Mouse (Mus musculus): ENCODE measurements at regions not wholly inside any gene's neighbourhood (a gene's known extent, or its start where the extent isn't known, plus 50 kb on each side); places are given as distances from the start of the nearest gene placed in this dataset.
"Not testable (repeated sequence)": the region's sequence is repeated elsewhere in the genome, so short reads cannot be mapped to it uniquely, and the experiment has no call there.

DNA sequence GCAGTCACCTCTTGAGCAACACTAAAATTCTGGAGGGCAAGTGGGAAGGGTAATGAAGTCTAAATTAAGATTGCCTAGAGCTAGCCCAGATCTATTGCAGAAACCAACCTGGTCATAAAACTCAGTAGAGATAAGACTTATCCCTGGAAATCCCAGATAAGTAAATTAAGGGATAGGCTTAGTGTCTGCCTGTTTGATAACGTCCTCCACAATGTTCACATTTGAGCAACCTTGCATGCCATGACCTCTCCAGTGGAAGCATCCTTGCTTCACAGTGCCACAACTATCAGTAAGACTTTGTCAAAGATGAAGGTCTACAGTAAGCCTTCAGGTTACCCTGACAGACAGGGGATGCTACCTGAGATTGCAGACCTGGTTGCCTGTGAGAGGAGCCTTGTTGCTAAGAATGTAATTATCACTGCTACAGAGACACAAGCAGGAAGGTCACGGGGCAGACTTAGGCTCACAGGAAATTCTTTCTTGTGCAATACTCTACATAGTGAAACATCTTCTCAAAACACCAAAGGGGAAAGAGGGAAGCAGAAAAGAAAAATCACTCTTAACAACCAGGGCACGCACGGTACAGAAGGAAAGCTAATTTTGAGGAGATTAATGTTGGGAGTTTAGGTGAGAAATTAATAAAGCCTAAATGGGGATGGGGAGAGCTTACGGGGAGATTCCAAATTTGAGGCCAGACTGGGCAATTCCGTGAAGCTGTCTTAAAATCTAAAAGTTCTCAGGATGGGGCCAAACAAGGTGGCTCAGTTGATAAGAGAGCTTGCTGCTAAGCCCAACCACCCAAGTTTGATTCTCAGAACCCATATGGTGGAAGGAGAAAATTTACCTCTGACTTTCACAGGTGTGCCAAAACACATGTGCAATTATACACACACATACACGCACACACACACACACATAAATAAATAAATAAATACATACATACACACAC lies 56.9 kb upstream of the Prdm9 start:
- no peak overlapping the region for H3K27ac ChIP-seq
- H3K4me1 ChIP-seq, result no peaks in the 10 kb centered on the region
- 83% methylated on average over 7 of the region's 7 CpGs for WGBS
- no peaks in the 10 kb centered on the region for H3K36me3 ChIP-seq (replicated peaks)
- H3K27me3 ChIP-seq (ENCODE audit: poor library complexity, severe bottlenecking), result no peaks in the 10 kb centered on the region
- H3K4me3 ChIP-seq, result no peak overlapping the region
- H3K9me3 ChIP-seq, result no peaks in the 10 kb centered on the region
- DNase-seq (ENCODE audit: extremely low spot score, low spot score), result no peak

- H3K36me3 ChIP-seq (replicated peaks), result no peaks in the 10 kb centered on the region
- no peaks in the 10 kb centered on the region for H3K4me1 ChIP-seq
- no peak overlapping the region for H3K27ac ChIP-seq
- no peaks in the 10 kb centered on the region for H3K27me3 ChIP-seq (ENCODE audit: poor library complexity, severe bottlenecking)
- DNase-seq (ENCODE audit: extremely low spot score, low spot score), result no peak
- H3K9me3 ChIP-seq, result no peaks in the 10 kb centered on the region
- no peak overlapping the region for H3K4me3 ChIP-seq
- 5% methylated on average over 2 of the region's 2 CpGs for WGBS
These were observed 58.8 kb upstream of the Prdm9 start for GRCm38 (mm10) chr17:15622913-15623312.

GRCm38 (mm10) chr17:15630792-15631191 lies 66.6 kb upstream of the Prdm9 start:
- H3K4me3 ChIP-seq, result no peak overlapping the region
- no peak overlapping the region for H3K27ac ChIP-seq
- H3K27me3 ChIP-seq (ENCODE audit: poor library complexity, severe bottlenecking), result no peaks in the 10 kb centered on the region
- no peak for DNase-seq (ENCODE audit: extremely low spot score, low spot score)
- H3K4me1 ChIP-seq, result peaks cover 11% of the 10 kb centered on the region; the same call in 1 of the 2 replicates
- no peaks in the 10 kb centered on the region for H3K36me3 ChIP-seq (replicated peaks)
- 83% methylated on average over 5 of the region's 5 CpGs for WGBS
- peaks cover 7% of the 10 kb centered on the region; the same call in 1 of the 2 replicates for H3K9me3 ChIP-seq

- Histone ChIP-seq H3K9me3 (peaks cover 7% of the 10 kb centered on the region; the same call in 1 of the 2 replicates), H3K4me3 (peak overlapping the region; percentile 26)
- no peak for DNase-seq (ENCODE audit: extremely low spot score, low spot score)
These were observed 67.5 kb upstream of the Prdm9 start for GRCm38 (mm10) chr17:15631626-15632025.

DNA sequence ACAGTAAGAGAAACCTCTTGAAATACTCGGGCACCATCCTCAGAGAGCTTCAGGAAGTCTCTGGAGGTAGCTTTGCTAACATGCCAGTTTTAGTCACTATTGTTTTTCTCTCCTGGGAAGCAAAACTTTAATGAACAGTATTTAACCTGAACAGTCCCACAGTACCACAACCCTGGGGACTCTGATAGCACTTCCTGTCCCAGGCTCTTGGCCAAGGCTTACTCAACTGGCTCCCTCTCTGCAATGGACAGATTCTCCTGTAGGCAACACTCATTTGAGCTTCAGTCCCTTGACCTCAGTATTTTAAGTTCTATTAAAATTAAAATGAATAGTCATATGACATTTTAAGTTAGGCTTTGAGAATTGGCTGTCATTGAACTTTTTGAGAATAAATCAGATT lies 67.9 kb upstream of the Prdm9 start:
- 33% methylated on average over 1 of the region's 1 CpGs for WGBS
- peaks cover 11% of the 10 kb centered on the region; the same call in 1 of the 2 replicates for H3K4me1 ChIP-seq
- H3K4me3 ChIP-seq, result peak overlapping the region; percentile 26
- no peak for DNase-seq (ENCODE audit: extremely low spot score, low spot score)
- 0 out of 2 replicates have a peak overlapping the region, but pooled peaks have one; percentile 40 for H3K27ac ChIP-seq
- no peaks in the 10 kb centered on the region for H3K36me3 ChIP-seq (replicated peaks)
- H3K27me3 ChIP-seq (ENCODE audit: poor library complexity, severe bottlenecking), result no peaks in the 10 kb centered on the region
- peaks cover 7% of the 10 kb centered on the region; the same call in 1 of the 2 replicates for H3K9me3 ChIP-seq

More at GRCm38 (mm10) chr17:15631626-15632025, 67.5 kb upstream of the Prdm9 start:
- Histone ChIP-seq H3K27ac (0 out of 2 replicates have a peak overlapping the region, but pooled peaks have one; percentile 40), H3K36me3 (replicated peaks) (no peaks in the 10 kb centered on the region), H3K4me1 (peaks cover 11% of the 10 kb centered on the region; the same call in 1 of the 2 replicates), H3K27me3 (ENCODE audit: poor library complexity, severe bottlenecking) (no peaks in the 10 kb centered on the region)
- WGBS, result 25% methylated on average over 11 of the region's 11 CpGs

DNA sequence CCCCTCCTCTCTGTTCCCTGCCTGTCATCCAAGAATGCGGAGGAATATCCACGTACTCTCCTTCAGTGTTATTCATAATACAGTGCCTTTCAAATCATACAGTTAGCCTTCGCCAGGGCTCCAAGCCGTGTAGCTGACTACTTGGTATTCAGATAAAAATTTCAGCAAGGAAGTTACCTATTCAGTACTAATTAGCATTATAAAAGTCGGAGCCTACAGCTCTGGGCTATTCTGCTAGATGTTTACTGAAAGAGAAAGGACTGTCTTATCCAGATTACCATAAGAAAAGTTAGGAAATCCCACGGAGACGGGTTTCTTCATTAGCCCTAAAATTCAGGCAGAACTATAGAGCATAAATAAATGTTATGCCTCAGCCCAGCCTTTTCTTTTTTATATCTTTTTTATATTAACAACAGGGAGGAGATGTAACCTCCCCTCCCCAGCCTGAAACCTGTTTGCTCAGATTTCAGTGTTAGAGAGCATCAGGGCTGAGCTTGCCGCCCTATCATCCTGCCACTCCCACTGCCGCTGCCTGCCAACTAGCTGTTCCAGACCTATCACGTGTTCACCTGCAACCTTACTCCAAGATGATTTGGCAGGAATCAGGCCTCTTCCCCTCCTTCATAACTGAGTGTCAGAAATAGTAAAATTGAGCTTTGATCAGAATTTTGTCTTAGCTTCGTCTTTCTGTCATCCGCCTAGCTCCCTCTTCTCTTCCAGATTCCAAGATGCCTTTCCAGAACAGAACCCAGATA lies 65.5 kb upstream of the Chd1 start:
- DNase-seq (ENCODE audit: extremely low spot score, low spot score); H3K27ac ChIP-seq; H3K36me3 ChIP-seq (replicated peaks); H3K27me3 ChIP-seq (ENCODE audit: poor library complexity, severe bottlenecking); H3K4me3 ChIP-seq; H3K4me1 ChIP-seq; H3K9me3 ChIP-seq: not testable (repeated sequence)
- WGBS, result 87% methylated on average over 12 of the region's 12 CpGs

DNA sequence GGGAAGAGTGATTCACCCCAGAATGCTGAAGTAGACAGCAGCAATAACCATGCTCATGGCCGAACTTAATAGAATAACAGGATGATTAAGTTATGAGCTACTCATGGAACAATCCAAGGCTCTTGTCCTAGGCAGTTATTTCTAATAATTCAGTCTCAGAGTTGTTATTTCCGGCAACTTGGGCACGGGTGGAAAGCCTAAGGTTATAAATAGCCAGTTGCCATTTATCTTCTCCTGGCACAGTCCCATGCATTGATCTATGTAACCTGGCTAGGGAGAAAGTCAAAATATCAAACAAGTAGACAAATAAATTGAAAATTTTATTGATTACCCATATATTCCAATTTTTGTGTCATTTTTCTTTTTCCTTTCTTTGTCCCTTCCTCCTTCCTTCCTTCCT lies 64.0 kb upstream of the Chd1 start:
- Histone ChIP-seq H3K9me3 (no peaks in the 10 kb centered on the region; the same call in 1 of the 2 replicates), H3K27me3 (ENCODE audit: poor library complexity, severe bottlenecking) (no peaks in the 10 kb centered on the region), H3K27ac (no peak overlapping the region), H3K4me3 (no peak overlapping the region), H3K4me1 (no peaks in the 10 kb centered on the region), H3K36me3 (replicated peaks) (no peaks in the 10 kb centered on the region)
- 89% methylated on average over 3 of the region's 3 CpGs for WGBS
- DNase-seq (ENCODE audit: extremely low spot score, low spot score), result no peak

GRCm38 (mm10) chr17:15641764-15642163 lies 63.0 kb upstream of the Chd1 start:
- DNase-seq (ENCODE audit: extremely low spot score, low spot score), result no peak
- Histone ChIP-seq H3K4me1 (no peaks in the 10 kb centered on the region), H3K36me3 (replicated peaks) (no peaks in the 10 kb centered on the region), H3K4me3 (no peak overlapping the region), H3K27me3 (ENCODE audit: poor library complexity, severe bottlenecking) (no peaks in the 10 kb centered on the region), H3K27ac (no peak overlapping the region), H3K9me3 (no peaks in the 10 kb centered on the region; the same call in 1 of the 2 replicates)
- 88% methylated on average over 3 of the region's 3 CpGs for WGBS

DNA sequence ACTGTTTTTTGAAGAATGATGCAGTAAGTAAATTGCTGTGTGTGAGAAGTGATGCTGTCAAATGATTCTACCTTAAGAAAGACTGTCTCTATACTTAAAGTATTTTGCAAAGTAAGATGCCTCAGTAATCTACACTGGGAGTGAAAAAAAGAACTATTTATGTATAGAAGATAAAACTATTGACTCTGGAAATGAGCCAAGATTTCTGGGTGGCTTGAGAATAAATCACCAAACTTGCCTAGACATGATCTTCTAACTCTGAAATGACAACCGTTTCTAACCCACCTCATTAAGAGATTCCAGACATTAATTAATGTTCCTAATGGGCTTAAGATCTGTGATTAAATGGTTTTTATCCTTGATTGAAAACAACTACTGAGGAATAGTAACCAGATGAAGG lies 58.0 kb upstream of the Chd1 start:
- Histone ChIP-seq H3K4me1 (peaks cover 4% of the 10 kb centered on the region; the same call in 1 of the 2 replicates), H3K36me3 (replicated peaks) (no peaks in the 10 kb centered on the region), H3K4me3 (no peak overlapping the region), H3K27ac (no peak overlapping the region), H3K9me3 (no peaks in the 10 kb centered on the region), H3K27me3 (ENCODE audit: poor library complexity, severe bottlenecking) (no peaks in the 10 kb centered on the region)
- 63% methylated on average over 1 of the region's 1 CpGs for WGBS
- DNase-seq (ENCODE audit: extremely low spot score, low spot score), result no peak

DNA sequence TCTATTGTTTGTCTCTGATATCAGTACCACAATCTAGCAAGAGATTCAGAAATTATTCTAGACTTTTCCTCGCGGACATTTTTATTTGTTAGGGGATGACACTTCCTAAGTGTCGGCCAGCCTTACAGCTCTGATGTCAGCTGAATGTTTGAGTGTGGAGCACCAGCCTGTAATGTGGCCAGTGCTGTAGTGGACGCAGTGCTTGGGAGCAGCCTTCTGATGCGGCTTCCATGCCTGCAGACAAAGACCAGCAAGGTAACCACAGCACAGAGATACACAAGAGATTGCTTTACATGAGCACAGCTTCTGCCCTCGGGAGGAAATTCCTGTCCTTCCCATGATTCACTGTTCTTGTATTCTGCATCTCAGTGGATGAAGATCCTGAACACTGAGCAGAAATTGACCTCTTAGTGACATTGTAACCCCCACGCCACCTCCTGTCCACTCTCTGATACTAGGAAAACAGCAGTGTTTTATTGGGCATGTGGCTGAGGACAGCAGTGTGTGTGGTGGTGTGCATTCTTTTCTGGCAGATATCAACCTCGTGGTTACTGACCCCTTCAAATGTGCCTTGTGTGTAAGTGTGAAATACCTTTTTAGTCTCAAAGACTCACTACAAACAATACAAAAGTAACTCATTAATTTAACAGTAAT lies 54.6 kb upstream of the Chd1 start:
- peaks cover 10% of the 10 kb centered on the region for H3K4me1 ChIP-seq
- no peak for DNase-seq (ENCODE audit: extremely low spot score, low spot score)
- H3K27ac ChIP-seq, result no peak overlapping the region
- no peaks in the 10 kb centered on the region for H3K9me3 ChIP-seq
- H3K36me3 ChIP-seq (replicated peaks), result no peaks in the 10 kb centered on the region
- 74% methylated on average over 8 of the region's 8 CpGs for WGBS
- H3K27me3 ChIP-seq (ENCODE audit: poor library complexity, severe bottlenecking), result no peaks in the 10 kb centered on the region
- no peak overlapping the region for H3K4me3 ChIP-seq

DNA sequence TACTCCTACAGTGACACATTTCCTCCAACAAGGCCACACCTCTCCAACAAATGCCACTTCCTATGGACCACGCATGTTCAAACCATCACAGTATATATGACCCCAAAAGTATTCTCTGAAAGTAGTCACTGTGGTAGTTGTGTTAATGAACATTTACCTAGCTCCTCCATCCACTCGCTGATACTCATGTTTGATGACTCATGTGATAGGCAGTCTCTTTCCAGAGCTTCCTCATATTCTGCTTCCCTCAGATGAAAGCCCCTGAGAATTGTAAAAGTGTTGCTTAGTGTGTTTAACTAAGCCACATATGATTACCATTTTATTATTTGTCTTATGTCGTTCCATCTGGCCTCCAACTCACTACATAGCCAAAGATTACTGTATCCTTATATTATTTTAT lies 52.9 kb upstream of the Chd1 start:
- no peak for DNase-seq (ENCODE audit: extremely low spot score, low spot score)
- no peak overlapping the region for H3K27ac ChIP-seq
- H3K36me3 ChIP-seq (replicated peaks), result no peaks in the 10 kb centered on the region
- no peaks in the 10 kb centered on the region for H3K9me3 ChIP-seq
- peaks cover 14% of the 10 kb centered on the region for H3K4me1 ChIP-seq
- H3K4me3 ChIP-seq, result no peak overlapping the region
- WGBS, result 92% methylated on average over 3 of the region's 3 CpGs
- no peaks in the 10 kb centered on the region for H3K27me3 ChIP-seq (ENCODE audit: poor library complexity, severe bottlenecking)

Data from forebrain, embryonic 10.5 days (tissue).